Mouse (Mus musculus): ENCODE results near the gene Cltb.
A peak's percentile ranks its signal among the peaks of the same experiment; 100 is the strongest.
"Not testable (repeated sequence)": the region's sequence is repeated elsewhere in the genome, so short reads cannot be mapped to it uniquely, and the experiment has no call there.

The Cltb gene

DNA sequence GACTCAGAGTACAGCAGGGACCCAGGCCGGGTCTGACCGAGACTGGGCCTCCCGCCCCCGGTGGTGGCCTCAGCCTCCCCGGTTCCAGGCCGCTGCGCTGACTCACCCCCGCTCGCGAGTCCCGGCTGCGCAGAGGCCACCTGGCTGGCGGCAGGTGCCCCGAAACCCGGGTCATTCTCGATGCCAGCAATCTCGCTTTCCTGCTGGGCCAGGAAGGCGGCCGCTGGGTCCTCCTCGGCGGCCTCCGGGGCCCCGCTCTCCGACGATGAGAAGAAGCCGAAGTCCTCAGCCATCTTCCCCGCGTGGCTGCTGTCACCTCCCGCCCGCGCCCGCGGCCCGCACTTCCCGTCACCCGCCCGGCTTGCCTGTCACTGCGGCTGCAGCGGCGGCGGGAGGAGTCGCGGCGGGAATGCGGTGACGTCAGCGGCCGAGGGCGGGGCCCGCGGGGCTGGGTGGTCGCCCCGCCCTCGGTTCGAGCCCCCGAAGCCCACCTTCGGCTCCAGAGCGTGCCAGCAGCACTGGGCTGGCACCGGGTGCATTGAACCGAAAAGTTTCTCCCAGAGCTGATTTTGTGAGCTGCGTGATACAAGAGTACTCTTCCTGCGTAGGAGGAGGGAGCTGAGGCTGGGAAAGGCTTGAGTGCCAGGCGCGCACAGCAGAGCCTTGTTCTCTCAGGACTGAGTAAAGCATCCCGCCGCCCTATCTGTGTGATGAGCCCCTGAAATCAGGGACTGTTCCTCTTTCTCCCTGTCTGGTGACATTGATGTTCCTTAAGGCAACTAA is at the start of gene Cltb:
Gene Cltb, minus strand, starts transcription at position 373 of the 783 bp plus-strand sequence.
- peak; percentile 85 for DNase-seq (ENCODE audit: extremely low spot score, low spot score)

- no peak for DNase-seq (ENCODE audit: extremely low spot score, low spot score)
These were observed 49.7 kb upstream of the Cltb start for GRCm38 (mm10) chr13:54660877-54661276.

DNA sequence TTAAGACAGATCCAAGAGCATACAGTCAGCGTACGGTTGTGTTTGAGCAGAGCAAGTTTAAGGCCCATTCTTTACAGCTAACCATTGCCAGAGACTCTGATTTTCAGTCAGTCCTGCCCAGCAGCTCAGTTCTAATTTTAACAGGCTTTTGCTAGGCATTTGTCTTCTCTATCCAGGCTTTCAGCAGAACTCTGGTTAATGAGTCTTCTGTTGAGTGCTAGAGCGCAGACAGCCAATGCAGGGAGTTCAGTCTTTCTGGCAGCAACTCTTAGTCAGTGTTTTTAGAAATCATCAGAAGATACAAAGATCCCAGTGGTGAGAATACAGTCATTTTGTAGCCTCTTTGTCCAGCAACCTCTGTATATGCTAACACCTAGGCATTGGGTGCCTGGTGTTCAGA is 39.3 kb upstream of the Cltb start:
- DNase-seq (ENCODE audit: extremely low spot score, low spot score): no peak

GRCm38 (mm10) chr13:54635011-54635410 is 23.9 kb upstream of the Cltb start:
- no peak for DNase-seq (ENCODE audit: extremely low spot score, low spot score)

DNA sequence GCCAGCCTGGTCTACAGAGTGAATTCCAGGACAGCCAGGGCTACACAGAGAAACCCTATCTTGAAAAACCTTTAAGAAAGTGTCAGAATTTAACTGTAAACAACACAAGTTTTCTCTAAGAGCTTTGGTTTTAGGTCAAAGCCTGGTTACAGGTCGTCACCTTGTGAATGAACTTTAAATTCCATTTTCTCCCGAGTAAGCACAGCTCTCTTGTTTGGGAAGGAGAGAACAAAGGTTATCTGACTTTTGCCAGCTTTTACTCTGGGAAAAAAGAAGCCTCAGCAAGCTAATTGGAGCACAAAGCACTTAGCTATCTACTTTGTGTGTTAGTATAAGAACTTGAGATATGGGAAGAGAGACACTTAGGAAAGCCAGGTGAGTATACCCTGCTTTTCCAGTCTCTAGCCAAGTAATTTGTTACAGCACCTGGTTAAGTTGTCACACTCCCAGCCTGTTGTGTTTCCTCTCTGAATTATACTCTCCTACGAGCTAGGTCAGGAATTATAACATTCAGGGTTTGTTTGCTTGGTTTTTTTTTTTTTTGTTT is 21.7 kb upstream of the Cltb start:
- no peak for DNase-seq (ENCODE audit: extremely low spot score, low spot score)

GRCm38 (mm10) chr13:54629128-54629527 is 18.0 kb upstream of the Cltb start:
- no peak for DNase-seq (ENCODE audit: extremely low spot score, low spot score)

DNA sequence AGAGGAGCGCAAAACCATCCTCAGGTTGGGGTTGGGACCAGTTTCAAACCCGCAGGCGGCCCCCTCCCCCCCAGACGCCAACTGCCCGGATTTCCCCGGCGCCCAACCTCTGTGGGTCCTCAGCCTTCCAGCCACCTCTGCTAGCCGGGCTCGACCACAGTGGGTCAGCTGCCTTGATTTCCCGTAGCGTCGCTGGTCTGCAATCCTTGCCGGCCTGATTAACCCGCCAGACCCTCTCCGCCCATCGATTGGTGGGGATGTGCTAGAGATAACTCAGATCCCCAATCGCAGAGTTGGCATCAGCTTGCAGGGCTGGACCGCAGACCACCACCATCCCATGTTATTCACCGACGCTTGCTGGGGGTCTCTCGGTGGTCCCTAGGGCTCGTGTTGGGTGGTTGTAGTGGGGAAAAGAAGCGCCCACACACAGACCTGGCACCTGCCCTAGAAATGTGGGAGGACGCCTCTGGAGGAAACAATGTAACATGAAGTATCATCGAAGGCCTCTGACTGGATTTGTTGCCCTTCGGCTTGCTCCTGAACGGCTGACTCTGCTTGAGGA is 10.9 kb upstream of the Cltb start:
- no peak for DNase-seq (ENCODE audit: extremely low spot score, low spot score)

DNA sequence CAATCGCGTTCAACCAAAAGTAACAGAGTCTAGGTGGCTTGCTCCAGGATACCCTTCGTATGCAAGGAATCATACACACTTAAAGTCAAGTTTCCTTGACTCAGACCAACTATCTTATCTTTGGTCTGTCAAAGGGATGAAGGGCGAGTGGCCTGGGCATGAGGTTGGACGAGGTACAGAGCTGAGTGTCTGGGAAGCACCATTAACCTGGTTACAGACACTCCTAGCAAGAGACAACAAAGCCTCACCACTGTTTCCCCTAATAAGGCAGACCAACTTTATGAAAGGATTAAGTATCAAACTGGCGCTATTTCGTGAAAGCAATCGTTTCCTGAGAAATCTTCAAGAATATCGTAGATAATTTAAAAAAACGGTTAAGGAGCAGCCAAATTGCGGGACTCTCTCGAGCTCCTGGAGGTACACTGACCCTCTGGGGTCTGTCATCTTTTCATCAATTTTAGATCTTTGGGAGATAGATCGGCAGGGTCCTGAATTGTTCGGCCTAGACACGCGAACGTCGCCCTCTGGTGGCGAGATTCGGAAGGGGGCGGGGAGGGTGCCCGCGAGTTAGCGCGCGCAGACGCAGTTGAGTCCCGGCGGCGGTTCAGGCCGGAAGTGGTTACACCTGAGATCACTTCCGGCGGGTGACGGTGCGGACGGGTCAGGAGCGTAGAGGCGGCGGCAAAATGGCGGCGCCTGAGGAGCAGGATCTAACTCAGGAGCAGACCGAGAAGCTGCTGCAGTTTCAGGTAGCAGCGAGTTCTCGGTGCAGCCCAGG is 10.2 kb upstream of the Cltb start, which contains the start of gene Faf2:
Gene Faf2, plus strand, starts transcription at position 630 of the 778 bp plus-strand sequence.
- peak; percentile 100 for DNase-seq (ENCODE audit: extremely low spot score, low spot score)

GRCm38 (mm10) chr13:54616998-54617397 is 5.9 kb upstream of the Cltb start:
- no peak for DNase-seq (ENCODE audit: extremely low spot score, low spot score)

DNA sequence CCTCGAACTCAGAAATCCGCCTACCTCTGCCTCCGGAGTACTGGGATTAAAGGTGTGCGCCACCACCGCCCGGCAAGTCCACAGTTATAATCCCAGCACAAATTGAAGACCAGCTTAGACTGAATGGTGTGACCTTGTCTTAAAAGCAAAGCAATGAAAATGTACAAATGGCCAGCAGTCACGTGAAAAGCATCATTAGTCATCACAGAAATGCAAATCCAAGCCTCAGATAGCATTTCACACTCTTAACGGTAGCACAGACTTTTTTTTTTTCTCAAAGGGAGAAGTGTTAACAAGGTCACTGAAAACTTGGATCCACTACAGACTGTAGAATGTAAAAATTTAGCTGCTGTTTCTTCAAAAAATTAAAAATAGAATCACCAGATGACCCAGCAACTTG is 5.2 kb upstream of the Cltb start:
- DNase-seq (ENCODE audit: extremely low spot score, low spot score): no peak

GRCm38 (mm10) chr13:54613141-54613540 is 2.0 kb upstream of the Cltb start:
- not testable (repeated sequence) for DNase-seq (ENCODE audit: extremely low spot score, low spot score)

DNA sequence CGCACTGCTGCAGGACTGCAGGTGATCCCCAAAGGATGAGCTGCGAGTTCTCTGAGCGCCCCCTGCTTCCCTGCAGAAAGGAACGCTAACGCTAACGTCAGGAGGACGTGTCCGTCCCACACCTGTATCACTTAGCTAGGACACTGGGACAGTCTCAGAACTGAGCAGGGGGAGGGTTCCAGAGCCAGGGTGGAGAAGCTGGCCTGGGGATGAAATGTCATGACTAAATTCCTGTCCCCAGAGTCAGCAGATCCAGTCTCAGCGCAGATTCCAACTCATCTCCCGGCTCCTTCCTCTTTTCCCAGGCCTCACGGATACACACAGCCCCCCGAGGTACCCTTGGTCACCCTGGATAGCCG is 552 bp downstream of the Cltb start:
- DNase-seq (ENCODE audit: extremely low spot score, low spot score): no peak

DNA sequence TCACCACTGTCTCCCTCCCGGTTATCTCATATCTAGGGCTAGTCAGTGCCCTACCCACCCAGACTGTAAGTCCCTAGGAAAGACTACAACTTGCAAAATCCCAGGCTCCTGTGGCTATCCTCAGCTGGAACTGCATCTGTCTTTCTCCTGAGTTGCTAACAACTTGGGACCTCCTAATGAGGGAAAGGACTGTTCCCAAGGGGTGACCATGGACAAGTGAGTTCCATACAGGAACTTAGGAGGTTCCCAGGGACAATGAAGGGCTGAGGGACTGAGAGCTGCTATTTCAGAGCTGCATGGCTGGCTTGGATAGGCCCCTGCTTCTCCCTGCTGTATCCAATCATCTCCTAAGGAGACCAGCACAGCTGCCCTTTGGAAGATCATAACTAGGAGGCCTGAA is 1.8 kb downstream of the Cltb start:
- DNase-seq (ENCODE audit: extremely low spot score, low spot score): no peak

- DNase-seq (ENCODE audit: extremely low spot score, low spot score): no peak
These were observed 2.5 kb downstream of the Cltb start for GRCm38 (mm10) chr13:54608666-54609065.

GRCm38 (mm10) chr13:54608002-54608401 is 3.1 kb downstream of the Cltb start:
- DNase-seq (ENCODE audit: extremely low spot score, low spot score): no peak

- no peak for DNase-seq (ENCODE audit: extremely low spot score, low spot score)
These were observed 3.9 kb downstream of the Cltb start for GRCm38 (mm10) chr13:54607204-54607603.

DNA sequence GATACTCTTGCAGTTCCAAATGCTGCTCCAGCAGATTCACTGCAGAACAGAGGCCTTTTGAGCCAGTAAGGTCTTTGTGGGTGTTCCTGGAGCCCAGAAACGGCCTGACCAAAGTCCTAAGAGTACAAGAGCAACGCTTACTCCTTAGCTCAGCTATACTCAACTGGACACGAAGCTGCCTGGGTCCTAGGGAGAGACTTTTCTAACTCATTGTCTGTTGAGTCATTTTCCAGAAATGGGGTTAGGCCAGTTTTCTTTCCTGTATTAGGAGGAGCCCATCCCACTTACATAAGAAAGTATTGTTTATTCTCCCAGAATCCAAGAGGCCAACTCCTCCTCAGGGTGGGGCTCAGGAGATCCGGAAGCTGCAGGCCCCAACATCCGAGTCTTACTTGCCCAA is 5.7 kb downstream of the Cltb start:
- no peak for DNase-seq (ENCODE audit: extremely low spot score, low spot score)

DNA sequence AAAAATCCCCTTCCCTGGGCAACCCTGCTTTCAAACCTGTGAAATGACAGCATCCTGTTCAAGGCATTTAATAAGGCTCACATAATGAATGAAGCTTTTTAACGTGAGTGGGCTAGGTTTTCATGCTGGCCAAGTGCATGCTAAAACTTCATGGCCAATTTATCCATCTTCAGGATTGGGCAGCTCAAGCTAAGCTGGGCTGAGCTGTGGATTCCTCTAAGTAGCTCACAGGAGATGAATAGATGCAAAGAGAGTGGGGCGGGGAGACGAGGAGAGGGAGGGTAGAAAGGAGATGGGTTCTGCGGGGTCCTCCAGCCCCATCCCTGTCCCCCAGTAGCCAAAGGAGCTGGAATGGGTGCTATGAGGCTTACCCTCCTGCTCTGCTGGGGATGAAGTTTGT is 6.9 kb downstream of the Cltb start:
- DNase-seq (ENCODE audit: extremely low spot score, low spot score): no peak

DNA sequence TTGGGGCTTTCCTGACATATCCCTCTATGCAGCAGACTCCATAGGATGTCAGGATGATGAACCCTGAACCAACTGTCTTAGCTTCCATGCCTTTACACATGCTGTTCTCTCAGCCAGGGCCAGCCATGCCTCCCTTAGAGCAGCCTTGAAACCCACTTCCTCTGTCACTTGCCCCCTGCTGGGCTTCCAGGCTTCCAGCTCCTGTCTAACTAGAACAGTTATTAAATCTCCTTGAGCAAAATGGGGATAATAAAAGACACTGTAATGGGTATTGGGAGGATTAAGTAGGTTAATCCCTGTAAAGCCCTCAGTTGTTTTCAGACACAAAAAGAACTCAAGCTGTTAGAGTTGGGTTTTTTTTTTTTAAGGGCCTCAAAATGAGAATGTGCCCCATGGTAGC is 7.6 kb downstream of the Cltb start:
- no peak for DNase-seq (ENCODE audit: extremely low spot score, low spot score)

DNA sequence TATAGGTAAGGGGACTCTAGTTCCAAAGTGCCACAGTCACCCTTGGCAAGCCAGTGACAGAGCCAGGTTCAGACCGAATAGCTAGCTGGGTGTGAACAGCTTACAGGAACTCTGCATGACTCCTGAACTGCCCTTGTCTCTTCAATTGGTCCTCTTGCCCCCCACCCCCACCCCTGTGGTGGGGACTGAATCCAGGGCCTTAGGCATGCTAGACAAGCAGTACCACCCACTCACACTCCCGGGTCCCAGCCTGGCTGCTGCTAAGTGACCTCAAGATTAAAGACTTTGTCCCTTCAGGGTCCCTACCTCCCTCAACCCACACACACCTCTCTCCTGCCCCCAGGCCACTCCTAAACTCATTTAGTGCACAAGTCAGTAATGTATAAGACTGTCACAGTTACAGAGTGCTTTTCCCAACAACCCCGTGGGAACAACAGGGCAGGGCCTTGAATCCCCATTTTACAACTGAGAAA is 8.5 kb downstream of the Cltb start:
- DNase-seq (ENCODE audit: extremely low spot score, low spot score): no peak

DNA sequence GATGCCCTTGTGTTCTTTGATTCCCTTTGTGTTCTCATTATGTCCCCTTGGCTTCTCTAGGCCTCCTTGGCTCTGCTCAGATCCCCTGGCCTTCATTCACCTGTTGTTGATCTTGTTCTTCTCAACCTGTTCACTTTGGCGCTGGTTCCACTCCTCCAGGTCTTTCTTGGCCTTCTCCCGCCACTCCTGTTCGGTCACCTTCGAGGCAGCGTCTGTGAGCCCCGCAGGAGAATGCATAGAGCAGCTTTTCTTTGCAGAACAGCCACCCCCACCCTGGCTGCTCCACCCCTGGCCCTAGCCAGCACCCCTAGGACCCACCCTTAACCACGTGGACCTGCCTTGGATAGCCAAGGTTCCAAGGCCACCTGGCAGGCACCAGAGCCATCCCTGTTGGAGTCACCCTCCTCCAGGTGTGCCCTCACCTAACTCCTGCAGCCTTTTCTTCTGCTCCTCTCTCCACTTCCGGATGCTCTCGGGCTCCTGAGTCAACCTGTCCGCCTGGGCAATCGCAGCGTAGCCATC is 12.5 kb downstream of the Cltb start:
- DNase-seq (ENCODE audit: extremely low spot score, low spot score): no peak

- DNase-seq (ENCODE audit: extremely low spot score, low spot score): no peak
These were observed 14.3 kb downstream of the Cltb start for GRCm38 (mm10) chr13:54596870-54597269.

Data from neural tube, embryonic 10.5 days (tissue).